Mouse (Mus musculus) heart, embryonic 13.5 days (tissue): Measurements from ENCODE around the gene Idh1. TPM values are rescaled to one million over a fixed set of nuclear protein-coding genes. Genes with fewer than 3 reads are reported as not detected.

Experiments used
- ATAC-seq: fragments of 200-750 bp; cut with Nextera tagmentation; 2 replicates; pipeline ENCODE4 v1.8.0; 2017; ENCODE audit warnings: moderate TSS enrichment; ENCODE audit not compliant: insufficient number of reproducible peaks, low FRiP score, low TSS enrichment; ENCODE audit errors: extremely low read depth
- H3K27ac ChIP-seq: fragments of 300-500 bp; sonication (generic); replicated peaks from 2 replicates; pipeline ENCODE4 v1.5.1; 2015; ENCODE audit warnings: moderate library complexity, mild to moderate bottlenecking, inconsistent platforms
- H3K27me3 ChIP-seq: fragments of 300-500 bp; sonication (generic); replicated peaks from 2 replicates; pipeline ENCODE4 v1.6.1; 2015; ENCODE audit warnings: mild to moderate bottlenecking, inconsistent platforms
- H3K36me3 ChIP-seq: fragments of 300-500 bp; sonication (generic); 2 replicates; pipeline ENCODE4 v1.6.1; 2015; ENCODE audit warnings: mild to moderate bottlenecking, inconsistent platforms
- H3K4me1 ChIP-seq: fragments of 300-500 bp; sonication (generic); 2 replicates; pipeline ENCODE4 v1.6.1; 2015; ENCODE audit warnings: inconsistent platforms
- H3K4me2 ChIP-seq: fragments of 300-500 bp; sonication (generic); 2 replicates; pipeline ENCODE4 v1.6.1; 2015; ENCODE audit warnings: inconsistent platforms, mild to moderate bottlenecking, moderate library complexity
- H3K4me3 ChIP-seq: fragments of 300-500 bp; sonication (generic); 2 replicates; pipeline ENCODE4 v1.5.1; 2015; ENCODE audit warnings: moderate library complexity, mild to moderate bottlenecking, inconsistent platforms
- H3K9ac ChIP-seq: fragments of 300-500 bp; sonication (generic); 2 replicates; pipeline ENCODE4 v1.6.1; 2015; ENCODE audit warnings: inconsistent platforms, mild to moderate bottlenecking, moderate library complexity
- H3K9me3 ChIP-seq: fragments of 300-500 bp; sonication (generic); 2 replicates; pipeline ENCODE4 v1.6.1; 2016; ENCODE audit warnings: inconsistent platforms
- WGBS: fragments of 180-500 bp; shearing (Covaris S2); methylation state at CpG from one replicate; pipeline ENCODE4 v1.1.7; 2015; ENCODE audit warnings: mixed read lengths; 5-methylcytosine and 5-hydroxymethylcytosine counted together
- polyA plus RNA-seq: library from polyadenylated mRNA; unstranded; fragments of >200 nt; fragmentation: Nextera tagmentation; extraction: Ambion mirVana; gene quantifications from 2 replicates; pipeline ENCODE4 v1.2.1, GENCODE M21; 2015

Idh1 gene
- polyA plus RNA-seq, 1 experiment from 2014 or later = 62.0 TPM

GRCm38 (mm10) chr1:65144783-65145182 is 41.5 kb downstream of the Idh1 start:
- Histone ChIP-seq H3K4me1 (no peaks in the 10 kb centered on the region), H3K36me3 (no peaks in the 10 kb centered on the region), H3K9ac (no peak overlapping the region), H3K9me3 (0 out of 2 replicates have a peak, but pooled peaks cover 6% of the 10 kb centered on the region), H3K4me2 (no peak overlapping the region), H3K27ac (no peak overlapping the region), H3K4me3 (no peak overlapping the region), H3K27me3 (no peaks in the 10 kb centered on the region)
- 78% methylated on average over 2 of the region's 2 CpGs for WGBS
- no peak for ATAC-seq

- ATAC-seq = no peak
- Histone ChIP-seq H3K36me3 (no peaks in the 10 kb centered on the region), H3K27ac (no peak overlapping the region), H3K9me3 (0 out of 2 replicates have a peak, but pooled peaks cover 6% of the 10 kb centered on the region), H3K9ac (no peak overlapping the region), H3K4me1 (no peaks in the 10 kb centered on the region), H3K4me2 (no peak overlapping the region), H3K4me3 (no peak overlapping the region), H3K27me3 (no peaks in the 10 kb centered on the region)
- WGBS = 74% methylated on average over 6 of the region's 6 CpGs
These were observed 48.7 kb downstream of the Idh1 start for GRCm38 (mm10) chr1:65137560-65137959.

GRCm38 (mm10) chr1:65132833-65133232 is 53.5 kb downstream of the Idh1 start:
- H3K4me1 ChIP-seq = no peaks in the 10 kb centered on the region
- H3K27me3 ChIP-seq = no peaks in the 10 kb centered on the region
- no peak overlapping the region for H3K4me3 ChIP-seq
- H3K9ac ChIP-seq = no peak overlapping the region
- ATAC-seq = no peak
- H3K36me3 ChIP-seq = no peaks in the 10 kb centered on the region
- H3K4me2 ChIP-seq = no peak overlapping the region
- H3K9me3 ChIP-seq = no peaks in the 10 kb centered on the region
- H3K27ac ChIP-seq = no peak overlapping the region
- 68% methylated on average over 1 of the region's 1 CpGs for WGBS

GRCm38 (mm10) chr1:65131671-65132070 is 54.6 kb downstream of the Idh1 start:
- Histone ChIP-seq H3K27ac (no peak overlapping the region), H3K9me3 (no peaks in the 10 kb centered on the region), H3K4me3 (no peak overlapping the region), H3K4me2 (no peak overlapping the region), H3K4me1 (no peaks in the 10 kb centered on the region), H3K9ac (no peak overlapping the region), H3K36me3 (no peaks in the 10 kb centered on the region), H3K27me3 (no peaks in the 10 kb centered on the region)
- ATAC-seq = no peak
- WGBS = 81% methylated on average over 1 of the region's 1 CpGs

GRCm38 (mm10) chr1:65130226-65130625 is 56.1 kb downstream of the Idh1 start:
- no peak overlapping the region for H3K9ac ChIP-seq
- no peaks in the 10 kb centered on the region for H3K9me3 ChIP-seq
- no peak overlapping the region for H3K4me2 ChIP-seq
- H3K4me1 ChIP-seq = no peaks in the 10 kb centered on the region
- H3K36me3 ChIP-seq = no peaks in the 10 kb centered on the region
- H3K4me3 ChIP-seq = no peak overlapping the region
- no peak overlapping the region for H3K27ac ChIP-seq
- H3K27me3 ChIP-seq = no peaks in the 10 kb centered on the region
- WGBS = 70% methylated on average over 3 of the region's 3 CpGs
- ATAC-seq = no peak

GRCm38 (mm10) chr1:65129634-65130180 is 56.6 kb downstream of the Idh1 start:
- ATAC-seq = no peak
- no peak overlapping the region for H3K4me3 ChIP-seq
- H3K4me1 ChIP-seq = no peaks in the 10 kb centered on the region
- no peak overlapping the region for H3K9ac ChIP-seq
- no peak overlapping the region for H3K27ac ChIP-seq
- H3K4me2 ChIP-seq = no peak overlapping the region
- no peaks in the 10 kb centered on the region for H3K36me3 ChIP-seq
- H3K9me3 ChIP-seq = no peaks in the 10 kb centered on the region
- WGBS = 66% methylated on average over 3 of the region's 3 CpGs
- no peaks in the 10 kb centered on the region for H3K27me3 ChIP-seq

- H3K27ac ChIP-seq = no peak within 1 kb of the TSS
- H3K9me3 ChIP-seq = no peaks in the 10 kb centered on the region
- peak within 1 kb of the TSS; percentile 66 for H3K4me2 ChIP-seq
- 21% methylated on average over 9 of the region's 9 CpGs for WGBS
- 0 out of 2 replicates have a peak, but pooled peaks cover 2% of the 10 kb centered on the region for H3K4me1 ChIP-seq
- H3K36me3 ChIP-seq = no peaks in the 10 kb centered on the region
- peak within 1 kb of the TSS; percentile 36 for H3K4me3 ChIP-seq
- 0 out of 2 replicates have a peak within 1 kb of the TSS, but pooled peaks have one; percentile 50 for H3K9ac ChIP-seq
- no peak for ATAC-seq
- H3K27me3 ChIP-seq = no peaks in the 10 kb centered on the region
These were observed 63.5 kb downstream of the Idh1 start, which contains the start of gene D630023F18Rik for GRCm38 (mm10) chr1:65122574-65123372. Gene D630023F18Rik, minus strand, starts transcription at chr1:65123214.

GRCm38 (mm10) chr1:65119438-65119837 is 66.9 kb downstream of the Idh1 start, which contains the start of gene Gm28845:
Gene Gm28845, minus strand, starts transcription at chr1:65119558.
- no peak for ATAC-seq
- no peak within 1 kb of the TSS for H3K4me2 ChIP-seq
- no peak within 1 kb of the TSS for H3K27ac ChIP-seq
- no peaks in the 10 kb centered on the region for H3K27me3 ChIP-seq
- no peak within 1 kb of the TSS for H3K9ac ChIP-seq
- no peak within 1 kb of the TSS for H3K4me3 ChIP-seq
- H3K9me3 ChIP-seq = no peaks in the 10 kb centered on the region
- no peaks in the 10 kb centered on the region for H3K36me3 ChIP-seq
- H3K4me1 ChIP-seq = 0 out of 2 replicates have a peak, but pooled peaks cover 2% of the 10 kb centered on the region
- 58% methylated on average over 1 of the region's 1 CpGs for WGBS

- Histone ChIP-seq H3K36me3 (no peaks in the 10 kb centered on the region), H3K27ac (no peak overlapping the region), H3K4me3 (no peak overlapping the region), H3K27me3 (no peaks in the 10 kb centered on the region), H3K9ac (no peak overlapping the region), H3K4me2 (no peak overlapping the region), H3K9me3 (no peaks in the 10 kb centered on the region), H3K4me1 (0 out of 2 replicates have a peak, but pooled peaks cover 2% of the 10 kb centered on the region)
- WGBS = 61% methylated on average over 8 of the region's 8 CpGs
- no peak for ATAC-seq
These were observed 68.0 kb downstream of the Idh1 start for GRCm38 (mm10) chr1:65118150-65118913.

GRCm38 (mm10) chr1:65113536-65114172 is 72.6 kb downstream of the Idh1 start:
- Histone ChIP-seq H3K27me3 (no peaks in the 10 kb centered on the region), H3K9ac (no peak overlapping the region), H3K4me3 (no peak overlapping the region), H3K27ac (no peak overlapping the region), H3K4me1 (no peaks in the 10 kb centered on the region), H3K36me3 (no peaks in the 10 kb centered on the region), H3K9me3 (no peaks in the 10 kb centered on the region), H3K4me2 (no peak overlapping the region)
- 75% methylated on average over 5 of the region's 5 CpGs for WGBS
- ATAC-seq = no peak

GRCm38 (mm10) chr1:65112807-65113196 is 73.5 kb downstream of the Idh1 start:
- peak overlapping the region; percentile 57 for H3K4me2 ChIP-seq
- WGBS = 42% methylated on average over 14 of the region's 14 CpGs
- H3K27me3 ChIP-seq = no peaks in the 10 kb centered on the region
- no peak for ATAC-seq
- 0 out of 2 replicates have a peak overlapping the region, but pooled peaks have one; percentile 12 for H3K27ac ChIP-seq
- H3K9me3 ChIP-seq = no peaks in the 10 kb centered on the region
- peak overlapping the region; percentile 56 for H3K9ac ChIP-seq
- H3K4me3 ChIP-seq = peak overlapping the region; percentile 33
- no peaks in the 10 kb centered on the region for H3K36me3 ChIP-seq
- H3K4me1 ChIP-seq = no peaks in the 10 kb centered on the region
